Mouse (Mus musculus): Measurements from ENCODE around the gene Fkbp5. TPM values are rescaled to one million over a fixed set of nuclear protein-coding genes. Genes with fewer than 3 reads are reported as not detected.
"Not testable (repeated sequence)": the region's sequence is repeated elsewhere in the genome, so short reads cannot be mapped to it uniquely, and the experiment has no call there.

The Fkbp5 gene
- polyA plus RNA-seq (2017; shearing (Covaris generic)) = 10 to 100 TPM; 19.3 to 24.5 (median 20.4) TPM

GRCm38 (mm10) chr17:28517441-28517955 is at the start of gene Fkbp5:
Gene Fkbp5, minus strand, starts transcription at chr17:28517527.
- no peak for ATAC-seq

- no peak for ATAC-seq
These were observed 47.9 kb upstream of the Fkbp5 start for GRCm38 (mm10) chr17:28565181-28565580.

- ATAC-seq = no peak
These were observed 44.3 kb upstream of the Fkbp5 start for GRCm38 (mm10) chr17:28561613-28562012.

DNA sequence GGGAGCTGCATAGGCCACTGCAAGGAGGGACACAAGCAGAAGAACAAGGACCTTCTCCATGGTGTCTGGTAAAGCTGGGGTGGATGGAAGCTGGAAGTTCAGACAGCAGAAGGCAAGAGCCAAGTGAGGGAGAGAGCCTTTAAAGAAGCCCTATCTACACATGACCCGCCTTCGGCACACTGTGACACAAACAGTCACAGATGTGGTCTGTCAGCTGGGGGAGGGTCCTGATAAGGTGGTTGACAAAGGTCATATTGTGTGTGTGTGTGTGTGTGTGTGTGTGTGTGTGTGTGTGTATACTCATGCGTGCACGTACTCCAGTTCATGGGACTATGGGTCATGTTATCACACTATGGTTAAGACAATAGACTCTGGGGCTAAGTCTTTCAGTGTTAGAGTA is 43.3 kb upstream of the Fkbp5 start, which contains the start of gene Clps:
Gene Clps, minus strand, starts transcription at position 169 of the 400 bp plus-strand sequence.
- no peak for ATAC-seq

GRCm38 (mm10) chr17:28557772-28558171 is 40.4 kb upstream of the Fkbp5 start:
- no peak for ATAC-seq

DNA sequence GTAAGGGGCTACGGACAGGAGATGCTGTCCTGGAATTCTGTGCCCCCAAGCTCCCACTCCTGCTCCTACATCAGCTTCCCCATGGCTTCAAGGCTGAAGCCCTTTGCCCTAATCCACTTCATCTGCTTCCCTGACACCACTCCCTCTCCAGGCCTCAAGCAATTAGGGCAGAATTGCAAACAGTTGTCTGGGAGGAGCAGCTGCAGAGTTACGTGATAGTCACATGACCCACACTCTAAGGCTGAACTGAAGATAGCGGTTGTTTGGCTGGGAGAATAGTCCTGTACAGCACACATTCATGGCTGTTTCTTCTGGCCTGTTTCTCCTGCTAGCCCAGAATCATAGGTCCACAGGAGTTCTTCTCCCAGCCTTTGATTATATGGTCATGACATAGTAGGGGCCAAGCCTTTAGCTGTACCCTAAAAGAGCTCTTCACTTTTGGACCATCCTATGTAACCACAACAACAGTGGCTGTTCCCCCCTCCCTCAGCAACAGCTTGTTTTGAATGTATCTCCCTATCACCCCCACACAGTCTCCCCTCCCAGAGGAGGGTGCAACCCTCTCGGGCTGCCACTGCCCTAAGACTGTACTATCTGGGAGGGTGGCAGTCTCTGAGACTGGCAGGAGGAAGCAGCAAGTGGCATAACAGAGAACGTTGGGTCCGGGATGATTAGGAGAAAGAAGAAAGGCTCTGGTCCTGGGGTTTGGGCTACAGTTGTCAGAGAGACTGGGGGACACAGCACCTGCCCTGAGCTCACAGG is 39.5 kb upstream of the Fkbp5 start:
- no peak for ATAC-seq

GRCm38 (mm10) chr17:28554021-28554420 is 36.7 kb upstream of the Fkbp5 start:
- not testable (repeated sequence) for ATAC-seq

- ATAC-seq = peak; percentile 83
These were observed 35.9 kb upstream of the Fkbp5 start for GRCm38 (mm10) chr17:28553040-28553793.

DNA sequence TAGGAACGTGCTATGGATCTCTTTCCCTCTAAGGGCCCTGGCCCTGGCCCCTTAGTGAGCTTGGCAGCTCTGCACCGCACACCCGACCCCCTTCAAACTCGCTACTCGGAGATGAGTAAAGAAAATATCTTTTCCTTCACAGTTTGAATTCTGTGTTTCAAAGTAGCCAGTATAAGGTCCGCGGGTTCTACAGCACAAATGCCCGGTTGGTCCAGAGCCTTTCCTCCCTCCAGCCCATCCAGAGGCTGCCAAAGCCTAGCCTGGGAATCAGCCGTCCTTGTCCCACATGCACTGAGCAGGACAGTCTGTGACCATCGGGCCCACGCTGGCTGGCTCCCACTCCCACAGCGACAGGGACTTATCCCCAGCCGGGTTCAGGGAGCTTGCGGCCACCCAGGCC is 31.8 kb upstream of the Fkbp5 start, which contains the start of gene Clpsl2:
Gene Clpsl2, plus strand, starts transcription at position 301 of the 400 bp plus-strand sequence.
- ATAC-seq = no peak

DNA sequence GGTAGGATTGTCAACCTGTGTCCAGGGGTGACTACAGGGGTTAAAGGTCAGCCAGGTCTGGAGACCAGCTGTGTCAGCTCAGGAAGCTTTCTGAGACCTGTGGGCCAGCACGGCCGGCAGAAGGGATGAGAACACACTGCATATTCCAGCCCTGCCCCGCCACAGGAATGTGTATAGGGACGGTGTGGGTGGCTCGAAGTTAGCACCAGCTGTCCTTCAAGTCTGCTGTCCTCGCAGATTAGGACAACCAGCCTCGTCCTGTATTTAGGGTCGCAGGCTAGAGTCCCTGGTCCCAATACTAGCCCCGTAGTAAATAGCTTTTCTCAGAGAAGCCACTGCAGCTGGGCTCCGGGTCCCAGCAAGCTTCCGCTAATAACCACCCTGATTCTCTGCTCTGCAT is 31.2 kb upstream of the Fkbp5 start:
- no peak for ATAC-seq

GRCm38 (mm10) chr17:28546925-28547324 is 29.6 kb upstream of the Fkbp5 start:
- no peak for ATAC-seq

- no peak for ATAC-seq
These were observed 20.6 kb upstream of the Fkbp5 start for GRCm38 (mm10) chr17:28537881-28538280.

DNA sequence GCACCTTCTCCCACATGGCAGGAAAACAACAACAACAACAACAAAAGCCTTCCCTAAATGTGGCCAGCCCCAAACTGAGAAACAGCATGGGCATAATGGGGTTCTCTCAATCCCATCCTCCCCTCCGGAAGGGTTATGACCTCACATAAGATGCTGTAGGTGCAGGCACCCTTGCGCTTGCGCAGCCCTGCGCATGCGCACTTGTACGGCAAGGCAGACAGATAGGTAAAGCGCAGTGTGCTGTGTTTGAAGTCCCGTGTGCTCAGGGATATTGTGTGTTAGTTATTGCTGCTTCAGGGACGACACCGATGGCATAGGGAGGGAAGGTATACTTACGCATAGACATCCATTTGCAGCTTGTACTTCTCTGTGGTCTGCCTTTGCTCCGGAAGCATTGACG is 16.0 kb upstream of the Fkbp5 start:
- no peak for ATAC-seq

- ATAC-seq = no peak
These were observed 15.2 kb upstream of the Fkbp5 start for GRCm38 (mm10) chr17:28532557-28532956.

- ATAC-seq = no peak
These were observed 14.6 kb upstream of the Fkbp5 start for GRCm38 (mm10) chr17:28531946-28532345.

DNA sequence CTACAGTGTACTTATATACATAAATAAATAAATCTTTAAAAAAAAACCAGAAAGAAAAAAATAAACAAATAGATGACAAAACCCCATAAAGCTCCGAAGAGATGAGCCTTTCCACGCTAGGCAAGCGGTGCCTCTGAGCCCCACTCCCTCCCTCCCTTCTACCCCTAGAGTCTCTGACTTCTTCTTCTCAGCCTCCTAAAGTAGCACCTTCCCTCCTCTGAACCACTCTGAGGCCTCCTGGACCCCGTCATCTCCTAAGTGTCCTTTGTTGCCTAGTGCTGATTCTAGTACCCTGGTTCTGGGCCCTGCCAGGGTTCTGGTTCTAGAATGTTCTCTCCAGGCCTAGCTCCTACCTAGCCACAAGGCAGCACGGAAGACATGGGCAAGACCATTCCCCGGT is 13.2 kb upstream of the Fkbp5 start, which contains the start of gene Armc12:
Gene Armc12, plus strand, starts transcription at position 301 of the 400 bp plus-strand sequence.
- no peak for ATAC-seq

DNA sequence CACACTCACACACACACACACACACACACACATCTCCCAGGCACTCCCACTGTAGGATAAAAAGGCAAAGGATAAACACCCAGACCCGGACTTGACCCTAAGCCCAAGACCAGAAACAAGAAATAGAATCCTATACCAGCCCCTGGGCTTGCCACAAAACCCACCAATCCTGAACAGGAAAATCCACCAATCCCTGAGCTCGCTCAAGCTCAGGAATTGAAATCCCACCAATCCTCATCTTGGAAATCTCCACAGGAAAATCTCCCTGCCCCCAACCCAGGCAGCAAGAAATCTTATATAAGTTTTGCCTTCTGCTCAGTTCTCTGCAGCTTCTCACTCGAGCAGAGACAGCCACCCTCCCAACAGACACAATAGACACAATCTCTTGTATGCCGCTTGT is 11.8 kb upstream of the Fkbp5 start:
- no peak for ATAC-seq

- ATAC-seq = peak; percentile 48
These were observed 10.7 kb upstream of the Fkbp5 start for GRCm38 (mm10) chr17:28528043-28528351.

GRCm38 (mm10) chr17:28527184-28528042 is 10.1 kb upstream of the Fkbp5 start:
- no peak for ATAC-seq

GRCm38 (mm10) chr17:28524831-28525430 is 7.6 kb upstream of the Fkbp5 start:
- no peak for ATAC-seq

- no peak for ATAC-seq
These were observed 6.8 kb upstream of the Fkbp5 start for GRCm38 (mm10) chr17:28524009-28524695.
